Mouse (Mus musculus): ENCODE data around the gene Slc50a1.

Slc50a1 gene

GRCm38 (mm10) chr3:89262417-89262816 lies 8.0 kb downstream of the Slc50a1 start:
- no peak for DNase-seq (ENCODE audit: low spot score)

GRCm38 (mm10) chr3:89260211-89260610 lies 10.2 kb downstream of the Slc50a1 start:
- no peak for DNase-seq (ENCODE audit: low spot score)

- DNase-seq (ENCODE audit: low spot score): no peak
Measured at GRCm38 (mm10) chr3:89259076-89259475, 11.3 kb downstream of the Slc50a1 start, which contains the start of gene Dpm3. TSS of gene Dpm3 (plus strand) at chr3:89259358.

- no peak for DNase-seq (ENCODE audit: low spot score)
Measured at GRCm38 (mm10) chr3:89256177-89256576, 14.2 kb downstream of the Slc50a1 start.

- no peak for DNase-seq (ENCODE audit: low spot score)
Measured at GRCm38 (mm10) chr3:89254994-89255393, 15.4 kb downstream of the Slc50a1 start.

- no peak for DNase-seq (ENCODE audit: low spot score)
Measured at GRCm38 (mm10) chr3:89251365-89251895, 18.9 kb downstream of the Slc50a1 start.

- no peak for DNase-seq (ENCODE audit: low spot score)
Measured at GRCm38 (mm10) chr3:89250435-89251040, 19.8 kb downstream of the Slc50a1 start.

- DNase-seq (ENCODE audit: low spot score): no peak
Measured at GRCm38 (mm10) chr3:89247466-89247865, 22.9 kb downstream of the Slc50a1 start.

GRCm38 (mm10) chr3:89246261-89247100 lies 23.9 kb downstream of the Slc50a1 start, which contains the start of gene Trim46:
TSS of gene Trim46 (minus strand) at chr3:89246309.
- DNase-seq (ENCODE audit: low spot score): peak; percentile 58

- no peak for DNase-seq (ENCODE audit: low spot score)
Measured at GRCm38 (mm10) chr3:89245688-89246171, 24.6 kb downstream of the Slc50a1 start, which contains the start of gene Krtcap2. TSS of gene Krtcap2 (plus strand) at chr3:89245966.

- DNase-seq (ENCODE audit: low spot score): no peak
Measured at GRCm38 (mm10) chr3:89244982-89245687, 25.2 kb downstream of the Slc50a1 start.

GRCm38 (mm10) chr3:89244158-89244981 lies 26.0 kb downstream of the Slc50a1 start:
- no peak for DNase-seq (ENCODE audit: low spot score)

- DNase-seq (ENCODE audit: low spot score): no peak
Measured at GRCm38 (mm10) chr3:89243609-89244008, 26.8 kb downstream of the Slc50a1 start.

- no peak for DNase-seq (ENCODE audit: low spot score)
Measured at GRCm38 (mm10) chr3:89242331-89242895, 28.0 kb downstream of the Slc50a1 start.

GRCm38 (mm10) chr3:89238494-89238893 lies 31.9 kb downstream of the Slc50a1 start:
- DNase-seq (ENCODE audit: low spot score): no peak

GRCm38 (mm10) chr3:89237682-89238081 lies 32.7 kb downstream of the Slc50a1 start:
- no peak for DNase-seq (ENCODE audit: low spot score)

GRCm38 (mm10) chr3:89236516-89236915 lies 33.9 kb downstream of the Slc50a1 start:
- DNase-seq (ENCODE audit: low spot score): no peak

GRCm38 (mm10) chr3:89233562-89234110 lies 36.7 kb downstream of the Slc50a1 start:
- DNase-seq (ENCODE audit: low spot score): no peak

GRCm38 (mm10) chr3:89232614-89233013 lies 37.8 kb downstream of the Slc50a1 start:
- no peak for DNase-seq (ENCODE audit: low spot score)

- DNase-seq (ENCODE audit: low spot score): no peak
Measured at GRCm38 (mm10) chr3:89231772-89232275, 38.5 kb downstream of the Slc50a1 start.

Data from urinary bladder, postnatal 10 days (tissue).